Mouse (Mus musculus) lung, embryonic 15.5 days (tissue): ENCODE data around the gene Ptprt. TPM values are rescaled to one million over a fixed set of nuclear protein-coding genes. Genes with fewer than 3 reads are reported as not detected.

ENCODE experiments used
- ATAC-seq: fragments of 200-750 bp; cut with Nextera tagmentation; 2 replicates; pipeline ENCODE4 v1.8.0; 2017; ENCODE audit warnings: moderate number of reproducible peaks, borderline replicate concordance; ENCODE audit not compliant: low FRiP score, low TSS enrichment; ENCODE audit errors: extremely low read depth
- H3K27ac ChIP-seq: fragments of 300-500 bp; sonication (generic); 2 replicates; pipeline ENCODE4 v1.5.1; 2015; ENCODE audit warnings: moderate library complexity, mild to moderate bottlenecking, inconsistent platforms
- H3K27me3 ChIP-seq: fragments of 300-500 bp; sonication (generic); 2 replicates; pipeline ENCODE4 v1.6.1; 2015; ENCODE audit warnings: inconsistent platforms
- H3K36me3 ChIP-seq: fragments of 300-500 bp; sonication (generic); 2 replicates; pipeline ENCODE4 v1.6.1; 2015; ENCODE audit warnings: inconsistent platforms
- H3K4me1 ChIP-seq: fragments of 300-500 bp; sonication (generic); 2 replicates; pipeline ENCODE4 v1.6.1; 2015; ENCODE audit warnings: inconsistent platforms
- H3K4me2 ChIP-seq: fragments of 300-500 bp; sonication (generic); 2 replicates; pipeline ENCODE4 v1.6.1; 2015; ENCODE audit warnings: inconsistent platforms, mild to moderate bottlenecking, moderate library complexity
- H3K4me3 ChIP-seq: fragments of 300-500 bp; sonication (generic); 2 replicates; pipeline ENCODE4 v1.5.1; 2015; ENCODE audit warnings: mild to moderate bottlenecking, inconsistent platforms
- H3K9ac ChIP-seq: fragments of 300-500 bp; sonication (generic); 2 replicates; pipeline ENCODE4 v1.6.1; 2015; ENCODE audit warnings: inconsistent platforms
- H3K9me3 ChIP-seq: fragments of 300-500 bp; sonication (generic); 2 replicates; pipeline ENCODE4 v1.6.1; 2016; ENCODE audit warnings: inconsistent platforms
- WGBS: fragments of 180-500 bp; shearing (Covaris S2); methylation state at CpG from one replicate; pipeline ENCODE4 v1.1.7; 2015; 5-methylcytosine and 5-hydroxymethylcytosine counted together
- polyA plus RNA-seq: library from polyadenylated mRNA; unstranded; fragments of >200 nt; fragmentation: Nextera tagmentation; extraction: Ambion mirVana; gene quantifications from 2 replicates; pipeline ENCODE4 v1.2.1, GENCODE M21; 2015

The Ptprt gene
- polyA plus RNA-seq, 1 experiment from 2014 or later: 1.6 TPM

- no peaks in the 10 kb centered on the region for H3K36me3 ChIP-seq
These were observed 629.3 kb downstream of the Ptprt start for GRCm38 (mm10) chr2:162031636-162032035.

GRCm38 (mm10) chr2:162001016-162001415 is 659.9 kb downstream of the Ptprt start:
- Histone ChIP-seq H3K4me1 (no peaks in the 10 kb centered on the region), H3K27ac (no peak overlapping the region), H3K9ac (no peak overlapping the region), H3K4me2 (no peak overlapping the region), H3K9me3 (no peaks in the 10 kb centered on the region), H3K36me3 (no peaks in the 10 kb centered on the region), H3K27me3 (no peaks in the 10 kb centered on the region), H3K4me3 (no peak overlapping the region)
- WGBS: 47% methylated on average over 7 of the region's 7 CpGs
- ATAC-seq: no peak

More at GRCm38 (mm10) chr2:162031636-162032035, 629.3 kb downstream of the Ptprt start:
- Histone ChIP-seq H3K9ac (no peak overlapping the region), H3K4me1 (no peaks in the 10 kb centered on the region), H3K4me2 (no peak overlapping the region), H3K27me3 (no peaks in the 10 kb centered on the region), H3K4me3 (no peak overlapping the region), H3K27ac (no peak overlapping the region), H3K9me3 (no peaks in the 10 kb centered on the region)
- no peak for ATAC-seq
- WGBS: 64% methylated on average over 4 of the region's 4 CpGs

- WGBS: 75% methylated on average over 3 of the region's 3 CpGs
- no peak for ATAC-seq
- H3K27me3 ChIP-seq: no peaks in the 10 kb centered on the region
- no peak overlapping the region for H3K27ac ChIP-seq
- no peak overlapping the region for H3K4me3 ChIP-seq
- H3K36me3 ChIP-seq: no peaks in the 10 kb centered on the region
- no peaks in the 10 kb centered on the region for H3K4me1 ChIP-seq
- no peak overlapping the region for H3K9ac ChIP-seq
- H3K9me3 ChIP-seq: no peaks in the 10 kb centered on the region
- H3K4me2 ChIP-seq: no peak overlapping the region
These were observed 678.6 kb downstream of the Ptprt start for GRCm38 (mm10) chr2:161982311-161982710.

- ATAC-seq: no peak
- Histone ChIP-seq H3K4me1 (no peaks in the 10 kb centered on the region), H3K36me3 (no peaks in the 10 kb centered on the region), H3K27ac (no peak overlapping the region), H3K9ac (no peak overlapping the region), H3K4me3 (no peak overlapping the region), H3K4me2 (no peak overlapping the region), H3K9me3 (no peaks in the 10 kb centered on the region), H3K27me3 (no peaks in the 10 kb centered on the region)
- 86% methylated on average over 7 of the region's 7 CpGs for WGBS
These were observed 699.5 kb downstream of the Ptprt start for GRCm38 (mm10) chr2:161961179-161962163.

- Histone ChIP-seq H3K27ac (no peak overlapping the region), H3K36me3 (no peaks in the 10 kb centered on the region), H3K4me1 (no peaks in the 10 kb centered on the region), H3K9me3 (no peaks in the 10 kb centered on the region), H3K27me3 (no peaks in the 10 kb centered on the region), H3K9ac (no peak overlapping the region), H3K4me2 (no peak overlapping the region), H3K4me3 (no peak overlapping the region)
- WGBS: 93% methylated on average over 6 of the region's 6 CpGs
- no peak for ATAC-seq
These were observed 715.5 kb downstream of the Ptprt start for GRCm38 (mm10) chr2:161945424-161945823.

GRCm38 (mm10) chr2:161944689-161945088 is 716.3 kb downstream of the Ptprt start:
- ATAC-seq: no peak
- Histone ChIP-seq H3K9me3 (no peaks in the 10 kb centered on the region), H3K4me1 (no peaks in the 10 kb centered on the region), H3K4me2 (no peak overlapping the region), H3K27me3 (no peaks in the 10 kb centered on the region), H3K9ac (no peak overlapping the region), H3K4me3 (no peak overlapping the region), H3K27ac (no peak overlapping the region), H3K36me3 (no peaks in the 10 kb centered on the region)
- WGBS: 68% methylated on average over 4 of the region's 4 CpGs

GRCm38 (mm10) chr2:161941991-161942390 is 719.0 kb downstream of the Ptprt start:
- no peaks in the 10 kb centered on the region for H3K27me3 ChIP-seq
- no peak overlapping the region for H3K27ac ChIP-seq
- H3K4me2 ChIP-seq: no peak overlapping the region
- H3K9me3 ChIP-seq: no peaks in the 10 kb centered on the region
- H3K4me3 ChIP-seq: no peak overlapping the region
- no peaks in the 10 kb centered on the region for H3K4me1 ChIP-seq
- H3K36me3 ChIP-seq: no peaks in the 10 kb centered on the region
- 61% methylated on average over 2 of the region's 2 CpGs for WGBS
- no peak for ATAC-seq
- no peak overlapping the region for H3K9ac ChIP-seq

- H3K4me1 ChIP-seq: no peaks in the 10 kb centered on the region
- H3K27me3 ChIP-seq: no peaks in the 10 kb centered on the region
- ATAC-seq: no peak
- no peaks in the 10 kb centered on the region for H3K36me3 ChIP-seq
- H3K9me3 ChIP-seq: no peaks in the 10 kb centered on the region
- no peak overlapping the region for H3K9ac ChIP-seq
- no peak overlapping the region for H3K4me2 ChIP-seq
- H3K4me3 ChIP-seq: no peak overlapping the region
- 79% methylated on average over 7 of the region's 7 CpGs for WGBS
- H3K27ac ChIP-seq: no peak overlapping the region
These were observed 753.7 kb downstream of the Ptprt start for GRCm38 (mm10) chr2:161907214-161907613.

- 56% methylated on average over 3 of the region's 3 CpGs for WGBS
- H3K9me3 ChIP-seq: no peaks in the 10 kb centered on the region
- no peaks in the 10 kb centered on the region for H3K36me3 ChIP-seq
- no peaks in the 10 kb centered on the region for H3K27me3 ChIP-seq
- no peak overlapping the region for H3K4me3 ChIP-seq
- no peaks in the 10 kb centered on the region for H3K4me1 ChIP-seq
- no peak overlapping the region for H3K9ac ChIP-seq
- H3K4me2 ChIP-seq: no peak overlapping the region
- no peak for ATAC-seq
- no peak overlapping the region for H3K27ac ChIP-seq
These were observed 758.8 kb downstream of the Ptprt start for GRCm38 (mm10) chr2:161902196-161902595.

GRCm38 (mm10) chr2:161884446-161884845 is 776.5 kb downstream of the Ptprt start:
- Histone ChIP-seq H3K4me3 (no peak overlapping the region), H3K27ac (no peak overlapping the region), H3K4me1 (no peaks in the 10 kb centered on the region), H3K4me2 (no peak overlapping the region), H3K9me3 (no peaks in the 10 kb centered on the region), H3K9ac (no peak overlapping the region), H3K27me3 (no peaks in the 10 kb centered on the region), H3K36me3 (no peaks in the 10 kb centered on the region)
- no peak for ATAC-seq
- WGBS: 93% methylated on average over 4 of the region's 4 CpGs

GRCm38 (mm10) chr2:161882580-161882979 is 778.4 kb downstream of the Ptprt start:
- Histone ChIP-seq H3K4me2 (no peak overlapping the region), H3K27ac (no peak overlapping the region), H3K4me1 (no peaks in the 10 kb centered on the region), H3K4me3 (no peak overlapping the region), H3K27me3 (no peaks in the 10 kb centered on the region), H3K36me3 (no peaks in the 10 kb centered on the region), H3K9ac (no peak overlapping the region), H3K9me3 (no peaks in the 10 kb centered on the region)
- no peak for ATAC-seq
- 66% methylated on average over 4 of the region's 4 CpGs for WGBS

GRCm38 (mm10) chr2:161880941-161881340 is 780.0 kb downstream of the Ptprt start:
- Histone ChIP-seq H3K4me1 (no peaks in the 10 kb centered on the region), H3K4me2 (no peak overlapping the region), H3K9me3 (no peaks in the 10 kb centered on the region), H3K4me3 (no peak overlapping the region), H3K27me3 (no peaks in the 10 kb centered on the region), H3K9ac (no peak overlapping the region), H3K36me3 (no peaks in the 10 kb centered on the region), H3K27ac (no peak overlapping the region)
- 71% methylated on average over 3 of the region's 3 CpGs for WGBS
- ATAC-seq: no peak
